Mouse (Mus musculus) cerebellum, adult 11 months (tissue): ENCODE data around the gene Ap3b1.
A peak's percentile ranks its signal among the peaks of the same experiment; 100 is the strongest.
"Not testable (repeated sequence)": the region's sequence is repeated elsewhere in the genome, so short reads cannot be mapped to it uniquely, and the experiment has no call there.

Experiments
- DNase-seq: peaks from one replicate; pipeline ENCODE4 v3.0.0; 2022

The Ap3b1 gene

GRCm38 (mm10) chr13:94358401-94359265 is at the start of gene Ap3b1:
Ap3b1 (plus strand) TSS chr13:94358960.
- DNase-seq: peak; percentile 83

GRCm38 (mm10) chr13:94312812-94313211 is 45.9 kb upstream of the Ap3b1 start:
- DNase-seq: not testable (repeated sequence)

- DNase-seq: no peak
These were observed 41.7 kb upstream of the Ap3b1 start for GRCm38 (mm10) chr13:94316975-94317511.

GRCm38 (mm10) chr13:94321094-94321792 is 37.5 kb upstream of the Ap3b1 start:
- DNase-seq: no peak

GRCm38 (mm10) chr13:94322475-94322874 is 36.3 kb upstream of the Ap3b1 start:
- DNase-seq: no peak

GRCm38 (mm10) chr13:94328063-94328462 is 30.7 kb upstream of the Ap3b1 start:
- no peak for DNase-seq

- not testable (repeated sequence) for DNase-seq
These were observed 29.8 kb upstream of the Ap3b1 start for GRCm38 (mm10) chr13:94329005-94329404.

- no peak for DNase-seq
These were observed 28.3 kb upstream of the Ap3b1 start for GRCm38 (mm10) chr13:94330392-94330979.

GRCm38 (mm10) chr13:94338357-94338756 is 20.4 kb upstream of the Ap3b1 start:
- no peak for DNase-seq

- no peak for DNase-seq
These were observed 15.6 kb upstream of the Ap3b1 start for GRCm38 (mm10) chr13:94343192-94343591.

- DNase-seq: not testable (repeated sequence)
These were observed 14.2 kb upstream of the Ap3b1 start for GRCm38 (mm10) chr13:94344600-94344999.

- no peak for DNase-seq
These were observed 4.2 kb upstream of the Ap3b1 start for GRCm38 (mm10) chr13:94354584-94354983.

- DNase-seq: peak; percentile 38
These were observed 709 bp upstream of the Ap3b1 start for GRCm38 (mm10) chr13:94358101-94358400.

- DNase-seq: no peak
These were observed 641 bp downstream of the Ap3b1 start for GRCm38 (mm10) chr13:94359282-94359920.

- not testable (repeated sequence) for DNase-seq
These were observed 2.3 kb downstream of the Ap3b1 start for GRCm38 (mm10) chr13:94361013-94361580.

GRCm38 (mm10) chr13:94364336-94364735 is 5.6 kb downstream of the Ap3b1 start:
- DNase-seq: no peak

GRCm38 (mm10) chr13:94365108-94365907 is 6.5 kb downstream of the Ap3b1 start:
- no peak for DNase-seq

GRCm38 (mm10) chr13:94367869-94368268 is 9.1 kb downstream of the Ap3b1 start:
- no peak for DNase-seq

- DNase-seq: no peak
These were observed 11.8 kb downstream of the Ap3b1 start for GRCm38 (mm10) chr13:94370521-94370920.

- no peak for DNase-seq
These were observed 13.3 kb downstream of the Ap3b1 start for GRCm38 (mm10) chr13:94372066-94372465.

- DNase-seq: no peak
These were observed 15.4 kb downstream of the Ap3b1 start for GRCm38 (mm10) chr13:94374131-94374530.
